Mouse (Mus musculus): ENCODE data around the gene 9030025P20Rik. TPM values are rescaled to one million over a fixed set of nuclear protein-coding genes. Genes with fewer than 3 reads are reported as not detected.
"Not testable (repeated sequence)": the region's sequence is repeated elsewhere in the genome, so short reads cannot be mapped to it uniquely, and the experiment has no call there.

Gene 9030025P20Rik
- total RNA-seq, 2 experiments from 2014 or later = 5.9 to 6.3 TPM

GRCm38 (mm10) chr17:15021503-15022220, 43.4 kb downstream of the 9030025P20Rik start:
- intact Hi-C loops (cut with DNase I); H3K27ac ChIP-seq; H3K4me3 ChIP-seq: not testable (repeated sequence)
- peak; percentile 12 to 18 for DNase-seq (ENCODE audit: extremely low spot score in 1 of 2, low spot score in 2 of 2)

GRCm38 (mm10) chr17:15023878-15024492, 45.7 kb downstream of the 9030025P20Rik start:
- H3K4me3 ChIP-seq; H3K27ac ChIP-seq; DNase-seq (ENCODE audit: extremely low spot score in 1 of 2, low spot score in 2 of 2); intact Hi-C loops (cut with DNase I): not testable (repeated sequence)

GRCm38 (mm10) chr17:15024502-15025193, 46.4 kb downstream of the 9030025P20Rik start:
- intact Hi-C loops (cut with DNase I); DNase-seq (ENCODE audit: extremely low spot score in 1 of 2, low spot score in 2 of 2); H3K4me3 ChIP-seq; H3K27ac ChIP-seq: not testable (repeated sequence)

- H3K27ac ChIP-seq = not testable (repeated sequence)
Observed at GRCm38 (mm10) chr17:15025513-15025912, 47.2 kb downstream of the 9030025P20Rik start.

GRCm38 (mm10) chr17:15031414-15031813, 53.1 kb downstream of the 9030025P20Rik start:
- H3K4me3 ChIP-seq; intact Hi-C loops (cut with DNase I); DNase-seq (ENCODE audit: extremely low spot score in 1 of 2, low spot score in 2 of 2); H3K27ac ChIP-seq: not testable (repeated sequence)

More at GRCm38 (mm10) chr17:15025513-15025912, 47.2 kb downstream of the 9030025P20Rik start:
- intact Hi-C loops (cut with DNase I); H3K4me3 ChIP-seq; DNase-seq (ENCODE audit: extremely low spot score in 1 of 2, low spot score in 2 of 2): not testable (repeated sequence)

GRCm38 (mm10) chr17:15040455-15040854, 62.2 kb downstream of the 9030025P20Rik start:
- intact Hi-C loops (cut with DNase I); H3K4me3 ChIP-seq; DNase-seq (ENCODE audit: extremely low spot score in 1 of 2, low spot score in 2 of 2); H3K27ac ChIP-seq: not testable (repeated sequence)

Other genes with a start within 250 kb of the 9030025P20Rik start
- gene Wdr27, start 35.3 kb upstream of the 9030025P20Rik start, total RNA-seq (2021) = 1 to 10 TPM; 2.7 to 3.6 TPM
- 10 to 100 TPM; 13.9 to 16.4 TPM for gene 1600012H06Rik, start 35.3 kb upstream of the 9030025P20Rik start, total RNA-seq (2021)
- gene Phf10, start 17.2 kb upstream of the 9030025P20Rik start, total RNA-seq (2021) = 10 to 100 TPM; 56.6 to 60.4 TPM
- gene Gm3417, start 322 bp downstream of the 9030025P20Rik start, total RNA-seq (2021) = not detected
- gene Gm3435, start 31.7 kb downstream of the 9030025P20Rik start, total RNA-seq (2021) = 1 to 10 TPM; 2.4 to 3.0 TPM
- 10 to 100 TPM; 49.9 to 52.6 TPM for gene Ermard, start 62.7 kb downstream of the 9030025P20Rik start, total RNA-seq (2021)
- 1 to 10 TPM; 1.6 TPM for gene Tcte3, start 63.0 kb downstream of the 9030025P20Rik start, total RNA-seq (2021)
- 1 to 10 TPM; 7.9 to 9.7 TPM for gene Gm3448, start 63.1 kb downstream of the 9030025P20Rik start, total RNA-seq (2021)